Mouse (Mus musculus) myocyte (in vitro differentiated cells): ENCODE measurements at regions not wholly inside any gene's neighbourhood (a gene's known extent, or its start where the extent isn't known, plus 50 kb on each side); places are given as distances from the start of the nearest gene placed in this dataset.
A peak's percentile ranks its signal among the peaks of the same experiment; 100 is the strongest.

Experiments used
- H3K27me3 ChIP-seq: one replicate; pipeline ENCODE4 v1.6.1; 2011; ENCODE audit not compliant: control insufficient read depth, insufficient read depth, insufficient read length
- H3K36me3 ChIP-seq: one replicate; pipeline ENCODE4 v1.6.1; 2011; ENCODE audit not compliant: control insufficient read depth, insufficient read depth
- H3K4me2 ChIP-seq: one replicate; pipeline ENCODE4 v1.6.1; 2011; ENCODE audit warnings: low read depth, control low read depth
- H3K4me3 ChIP-seq: one replicate; pipeline ENCODE4 v1.5.1; 2011; ENCODE audit warnings: mild to moderate bottlenecking, control low read depth, moderate library complexity
- H3K79me2 ChIP-seq: one replicate; pipeline ENCODE4 v1.6.1; 2011; ENCODE audit not compliant: control insufficient read depth, insufficient read depth
- H3ac ChIP-seq: one replicate; pipeline ENCODE4 v1.6.1; 2011; ENCODE audit not compliant: control insufficient read depth, insufficient read length
- CEBPB ChIP-seq: IDR thresholded peaks from 2 replicates; pipeline ENCODE4 v1.6.1; 2011; ENCODE audit warnings: mild to moderate bottlenecking, moderate library complexity; ENCODE audit not compliant: poor library complexity, insufficient read depth, severe bottlenecking
- E2F4 ChIP-seq: IDR thresholded peaks from one replicate; pipeline ENCODE4 v1.6.1; 2011; ENCODE audit warnings: mild to moderate bottlenecking, control low read depth, moderate library complexity; ENCODE audit not compliant: insufficient read depth
- MAX ChIP-seq: IDR thresholded peaks from one replicate; pipeline ENCODE4 v1.6.1; 2011; ENCODE audit warnings: low read depth, mild to moderate bottlenecking, control low read depth
- MYOD1 ChIP-seq, 3 experiments: IDR thresholded peaks; one replicate each; pipeline ENCODE4 v1.6.1; 2011; ENCODE audit warnings: control low read depth in 2 of 3, low read depth in 2 of 3, mild to moderate bottlenecking in 2 of 3, moderate library complexity in 1 of 3; ENCODE audit not compliant: insufficient read length in 2 of 3, control insufficient read depth in 1 of 3
- MYOG ChIP-seq, 3 experiments: IDR thresholded peaks; one replicate each; pipeline ENCODE4 v1.6.1; 2011; ENCODE audit warnings: control low read depth in 2 of 3, low read depth in 2 of 3, mild to moderate bottlenecking in 2 of 3; ENCODE audit not compliant: insufficient read length in 2 of 3, control insufficient read depth in 1 of 3, insufficient read depth in 1 of 3
- POLR2A ChIP-seq: IDR thresholded peaks from one replicate; pipeline ENCODE4 v1.6.1; 2011; ENCODE audit warnings: low read depth, mild to moderate bottlenecking, control low read depth, moderate library complexity; ENCODE audit not compliant: insufficient read length
- POLR2AphosphoS2 ChIP-seq: IDR thresholded peaks from one replicate; pipeline ENCODE4 v1.6.1; 2011; ENCODE audit warnings: low read depth, control low read depth; ENCODE audit not compliant: insufficient read length
- REST ChIP-seq: IDR thresholded peaks from one replicate; pipeline ENCODE4 v1.6.1; 2011; ENCODE audit warnings: mild to moderate bottlenecking, control low read depth, moderate library complexity; ENCODE audit not compliant: insufficient read depth, insufficient read length
- SRF ChIP-seq: IDR thresholded peaks from one replicate; pipeline ENCODE4 v1.6.1; 2011; ENCODE audit warnings: low read depth; ENCODE audit not compliant: control insufficient read depth, insufficient read length
- TCF12 ChIP-seq: IDR thresholded peaks from one replicate; pipeline ENCODE4 v1.6.1; 2011; ENCODE audit warnings: mild to moderate bottlenecking, control low read depth; ENCODE audit not compliant: poor library complexity, insufficient read depth, severe bottlenecking
- TCF3 ChIP-seq: IDR thresholded peaks from one replicate; pipeline ENCODE4 v1.6.1; 2011; ENCODE audit warnings: low read depth, control low read depth; ENCODE audit not compliant: insufficient read length
- USF1 ChIP-seq: IDR thresholded peaks from one replicate; pipeline ENCODE4 v1.6.1; 2011; ENCODE audit warnings: low read depth, mild to moderate bottlenecking, control low read depth, moderate library complexity

DNA sequence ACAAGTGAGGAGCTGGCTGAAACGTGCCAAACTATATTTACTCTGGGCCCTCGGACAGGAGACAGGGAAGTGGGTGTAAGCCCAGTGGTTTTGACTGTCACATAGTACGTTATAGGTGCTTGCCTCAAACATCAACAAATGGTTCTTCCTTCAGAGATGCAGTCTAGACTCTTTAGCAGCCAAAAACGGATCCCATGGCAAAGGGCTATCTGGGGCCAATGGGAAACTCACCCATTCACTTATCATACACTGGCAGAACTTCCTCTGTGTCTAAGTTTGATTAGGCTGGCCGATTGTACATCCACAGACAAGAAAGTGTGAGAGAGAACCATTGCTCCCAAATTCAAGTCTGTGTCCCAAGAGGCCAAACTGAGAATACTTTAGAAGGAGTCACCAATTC lies 115.9 kb downstream of the Pja1 start:
- Histone ChIP-seq H3ac (no peak overlapping the region), H3K79me2 (no peaks in the 10 kb centered on the region), H3K27me3 (no peaks in the 10 kb centered on the region), H3K4me2 (no peak overlapping the region), H3K4me3 (no peak overlapping the region), H3K36me3 (no peaks in the 10 kb centered on the region)
- TF ChIP-seq MAX (no peak), E2F4 (no peak), MYOD1 (IDR thresholded peaks at IDR 0.05; ENCODE audit: control insufficient read depth in 1 of 3, insufficient read length in 2 of 3, low read depth in 2 of 3) (no peak), USF1 (no peak), CEBPB (no peak), MYOG (IDR thresholded peaks at IDR 0.05; ENCODE audit: control insufficient read depth in 1 of 3, insufficient read depth in 1 of 3, insufficient read length in 2 of 3, low read depth in 2 of 3) (no peak), SRF (no peak), TCF12 (no peak), POLR2AphosphoS2 (no peak), REST (no peak)

DNA sequence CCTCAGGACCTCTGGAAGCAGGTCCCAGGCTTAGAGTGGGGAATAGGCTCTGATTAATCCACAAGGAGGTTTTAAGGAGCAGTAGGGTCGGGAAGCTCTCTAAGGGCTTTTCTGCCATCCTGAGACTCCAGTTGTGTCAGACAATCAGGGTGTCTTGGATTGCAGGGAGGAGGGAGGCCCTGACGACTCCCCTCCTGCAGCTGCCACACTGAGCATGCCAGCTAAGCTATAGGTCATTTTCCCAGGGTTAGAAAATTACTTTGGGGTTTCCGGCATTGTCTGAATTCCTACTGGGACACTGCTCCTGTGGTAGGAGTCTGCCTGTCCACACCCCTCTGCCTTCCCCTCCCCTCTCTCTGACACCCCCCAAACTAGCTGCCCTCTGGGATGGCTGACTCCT lies 120.8 kb downstream of the Pja1 start:
- no peaks in the 10 kb centered on the region for H3K36me3 ChIP-seq

GRCm38 (mm10) chrX:99340223-99340622 lies 130.8 kb downstream of the Pja1 start:
- no peak overlapping the region for H3K4me3 ChIP-seq
- H3K27me3 ChIP-seq, result no peaks in the 10 kb centered on the region
- H3ac ChIP-seq, result no peak overlapping the region
- no peak for TF ChIP-seq POLR2A
- no peak for TF ChIP-seq POLR2AphosphoS2
- no peak for TF ChIP-seq REST
- TF ChIP-seq SRF, result no peak
- no peak for TF ChIP-seq MYOG (IDR thresholded peaks at IDR 0.05; ENCODE audit: control insufficient read depth in 1 of 3, insufficient read depth in 1 of 3, insufficient read length in 2 of 3, low read depth in 2 of 3)
- no peak for TF ChIP-seq MYOD1 (IDR thresholded peaks at IDR 0.05; ENCODE audit: control insufficient read depth in 1 of 3, insufficient read length in 2 of 3, low read depth in 2 of 3)
- no peak for TF ChIP-seq TCF12
- no peak for TF ChIP-seq CEBPB
- TF ChIP-seq E2F4, result no peak
- no peak for TF ChIP-seq USF1
- no peak for TF ChIP-seq MAX
- no peak for TF ChIP-seq TCF3
- H3K79me2 ChIP-seq, result no peaks in the 10 kb centered on the region
- no peak overlapping the region for H3K4me2 ChIP-seq
- no peaks in the 10 kb centered on the region for H3K36me3 ChIP-seq

More for the DNA sequence above, 120.8 kb downstream of the Pja1 start:
- no peaks in the 10 kb centered on the region for H3K79me2 ChIP-seq
- no peak overlapping the region for H3K4me3 ChIP-seq
- H3K4me2 ChIP-seq, result no peak overlapping the region
- H3K27me3 ChIP-seq, result no peaks in the 10 kb centered on the region
- H3ac ChIP-seq, result no peak overlapping the region
- TF ChIP-seq MYOG (IDR thresholded peaks at IDR 0.05; ENCODE audit: control insufficient read depth in 1 of 3, insufficient read depth in 1 of 3, insufficient read length in 2 of 3, low read depth in 2 of 3), result peak in 1 of 3 experiments; percentile 66
- peak; percentile 10 for TF ChIP-seq TCF12
- TF ChIP-seq MAX, result no peak
- TF ChIP-seq SRF, result no peak
- peak in 2 of 3 experiments; percentile 56 to 80 for TF ChIP-seq MYOD1 (IDR thresholded peaks at IDR 0.05; ENCODE audit: control insufficient read depth in 1 of 3, insufficient read length in 2 of 3, low read depth in 2 of 3)

DNA sequence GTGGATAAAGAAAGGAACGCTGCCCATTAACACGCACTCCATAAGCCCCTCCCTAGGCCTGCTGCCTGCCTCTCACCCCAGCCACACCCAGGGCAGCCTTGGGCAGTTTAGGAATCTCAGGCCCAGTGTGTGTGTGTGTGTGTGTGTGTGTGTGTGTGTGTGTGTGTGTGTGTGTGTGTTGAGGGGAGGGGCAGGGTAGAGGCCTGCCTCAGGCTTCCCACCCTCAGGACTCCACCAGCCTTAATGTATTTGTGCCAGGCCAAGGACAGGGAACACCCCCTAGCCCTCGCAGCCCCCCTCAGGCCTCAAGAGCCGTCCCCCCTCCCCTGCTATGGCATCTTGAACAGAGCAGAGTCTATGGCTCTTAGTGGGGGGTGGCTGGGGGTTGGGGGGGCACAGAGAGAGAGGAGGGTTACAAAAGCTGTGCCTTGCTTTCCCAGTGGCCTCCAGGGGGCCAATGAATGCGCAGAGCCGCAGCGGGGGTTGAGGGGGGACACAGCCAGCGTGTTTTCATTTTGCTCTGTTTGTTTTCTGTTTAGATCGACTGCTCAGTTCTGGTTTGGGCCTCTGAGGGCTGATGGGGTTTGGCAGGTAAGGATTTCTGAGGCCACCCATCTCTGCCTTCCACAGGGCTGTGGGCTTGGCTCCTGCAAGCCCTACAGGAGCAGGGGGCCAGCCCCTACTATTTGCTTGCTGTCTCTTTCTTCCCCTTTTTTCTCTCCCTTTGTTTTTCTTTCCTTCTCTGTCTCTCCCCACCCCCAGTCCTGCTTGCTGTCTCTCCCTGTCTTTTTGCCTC lies 131.8 kb downstream of the Pja1 start:
- Histone ChIP-seq H3K36me3 (no peaks in the 10 kb centered on the region), H3K27me3 (no peaks in the 10 kb centered on the region), H3K4me2 (no peak overlapping the region), H3K79me2 (no peaks in the 10 kb centered on the region), H3K4me3 (no peak overlapping the region), H3ac (no peak overlapping the region)
- peak in 1 of 3 experiments; percentile 8 for TF ChIP-seq MYOD1 (IDR thresholded peaks at IDR 0.05; ENCODE audit: control insufficient read depth in 1 of 3, insufficient read length in 2 of 3, low read depth in 2 of 3)
- TF ChIP-seq SRF, result no peak
- TF ChIP-seq MYOG (IDR thresholded peaks at IDR 0.05; ENCODE audit: control insufficient read depth in 1 of 3, insufficient read depth in 1 of 3, insufficient read length in 2 of 3, low read depth in 2 of 3), result peak in 1 of 3 experiments; percentile 37
